Mouse (Mus musculus) G1E (cell line): ENCODE results near the gene Lrrc4b. TPM values are rescaled to one million over a fixed set of nuclear protein-coding genes. Genes with fewer than 3 reads are reported as not detected.

Source experiments
- ATAC-seq: 2 replicates; pipeline ENCODE4 v1.8.0; 2016; ENCODE audit warnings: mild to moderate bottlenecking; ENCODE audit not compliant: insufficient number of reproducible peaks, poor library complexity, low FRiP score, severe bottlenecking; ENCODE audit errors: extremely low read depth
- DNase-seq: peaks from one replicate; pipeline ENCODE4 v3.0.0; 2012; ENCODE audit warnings: low spot score
- H3K27me3 ChIP-seq: 2 replicates; pipeline ENCODE4 v1.6.1; 2012; ENCODE audit warnings: mild to moderate bottlenecking, low read length, inconsistent platforms; ENCODE audit not compliant: insufficient read depth
- H3K36me3 ChIP-seq: replicated peaks from 2 replicates; pipeline ENCODE3; 2012; ENCODE audit warnings: mild to moderate bottlenecking, inconsistent platforms
- H3K4me1 ChIP-seq: 2 replicates; pipeline ENCODE4 v1.6.1; 2012; ENCODE audit warnings: low read depth, low read length, inconsistent platforms, mixed read lengths; ENCODE audit not compliant: insufficient read depth
- H3K4me3 ChIP-seq: 2 replicates; pipeline ENCODE4 v1.5.1; 2012; ENCODE audit warnings: low read depth, mild to moderate bottlenecking, inconsistent platforms, low read length, moderate library complexity, mixed read lengths
- H3K9me3 ChIP-seq: replicated peaks from 2 replicates; pipeline ENCODE4 v1.6.1; 2012; ENCODE audit warnings: inconsistent platforms
- CTCF ChIP-seq: IDR thresholded peaks from 2 replicates; pipeline ENCODE4 v1.5.1; 2012; ENCODE audit warnings: low read depth, low read length, inconsistent platforms, mixed read lengths
- GATA1 ChIP-seq: IDR thresholded peaks from 2 replicates; pipeline ENCODE4 v1.6.1; 2012; ENCODE audit warnings: borderline replicate concordance, low read length, inconsistent platforms, mixed read lengths
- GATA2 ChIP-seq: IDR thresholded peaks from 2 replicates; pipeline ENCODE4 v1.6.1; 2012; ENCODE audit warnings: low read depth, low read length, inconsistent platforms, borderline replicate concordance
- POLR2AphosphoS5 ChIP-seq: IDR thresholded peaks from 2 replicates; pipeline ENCODE4 v1.6.1; 2012; ENCODE audit warnings: low read depth, low read length, inconsistent platforms; ENCODE audit not compliant: insufficient replicate concordance
- TAL1 ChIP-seq: conservative IDR thresholded peaks from 2 replicates; pipeline ENCODE4 v1.6.1; 2012; ENCODE audit warnings: low read depth, low read length, inconsistent platforms, mixed read lengths
- polyA plus RNA-seq: library from polyadenylated mRNA; stranded (reverse); fragments of >175 nt; gene quantifications from 2 replicates; pipeline ENCODE4 v1.2.3, GENCODE M21; 2012
- total RNA-seq, 2 experiments: library from RNA; stranded (forward) in 1 of 2; stranded (reverse) in 1 of 2; fragments of 200-1000 nt in 1 of 2; fragments of >200 nt in 1 of 2; fragmentation: Nextera tagmentation in 1 of 2; gene quantifications; 2 replicates each; pipeline ENCODE4 v1.2.3; 2014 to 2017

Gene Lrrc4b
- total RNA-seq (2014; fragmentation: Nextera tagmentation), result not detected in 2 replicates
- 0.05 TPM in 1 of 2 replicates, not detected in the other for total RNA-seq (2017)
- not detected in 2 replicates for polyA plus RNA-seq

GRCm38 (mm10) chr7:44428968-44429521 is at the start of gene Lrrc4b:
Gene Lrrc4b (plus strand): TSS chr7:44429018.
- peaks cover 6% of the 10 kb centered on the region for H3K4me1 ChIP-seq
- H3K9me3 ChIP-seq, result no peaks in the 10 kb centered on the region
- H3K4me3 ChIP-seq, result no peak within 1 kb of the TSS
- TF ChIP-seq TAL1 (no peak), GATA1 (no peak), POLR2AphosphoS5 (no peak), CTCF (no peak), GATA2 (no peak)
- H3K36me3 ChIP-seq, result no peaks in the 10 kb centered on the region
- H3K27me3 ChIP-seq, result peaks cover 32% of the 10 kb centered on the region
- ATAC-seq, result no peak
- DNase-seq, result no peak

- H3K4me3 ChIP-seq, result no peak overlapping the region
- no peaks in the 10 kb centered on the region for H3K9me3 ChIP-seq
- H3K36me3 ChIP-seq, result no peaks in the 10 kb centered on the region
- H3K27me3 ChIP-seq, result peaks cover 69% of the 10 kb centered on the region
- peaks cover 8% of the 10 kb centered on the region for H3K4me1 ChIP-seq
- TF ChIP-seq TAL1 (no peak), GATA1 (no peak), CTCF (no peak), POLR2AphosphoS5 (no peak), GATA2 (no peak)
- ATAC-seq (no peak), DNase-seq (no peak)
Observed at GRCm38 (mm10) chr7:44382541-44382940, 46.3 kb upstream of the Lrrc4b start.

- Histone ChIP-seq H3K9me3 (no peaks in the 10 kb centered on the region), H3K4me1 (peaks cover 8% of the 10 kb centered on the region), H3K27me3 (peaks cover 67% of the 10 kb centered on the region), H3K36me3 (no peaks in the 10 kb centered on the region), H3K4me3 (peak within 1 kb of the TSS; percentile 44; the same call in 1 of the 2 replicates)
- TF ChIP-seq TAL1 (no peak), GATA2 (no peak), CTCF (no peak), POLR2AphosphoS5 (no peak), GATA1 (no peak)
- ATAC-seq, result peak; percentile 34; the same call in 1 of the 2 replicates
- peak; percentile 10 for DNase-seq
Observed at GRCm38 (mm10) chr7:44383980-44384715, 44.7 kb upstream of the Lrrc4b start, which contains the start of gene Syt3. Gene Syt3 (plus strand): TSS chr7:44384102.

GRCm38 (mm10) chr7:44384716-44385059 is 44.1 kb upstream of the Lrrc4b start:
- ATAC-seq (no peak), DNase-seq (no peak)
- Histone ChIP-seq H3K4me1 (peaks cover 8% of the 10 kb centered on the region), H3K9me3 (no peaks in the 10 kb centered on the region), H3K27me3 (peaks cover 64% of the 10 kb centered on the region), H3K4me3 (peak overlapping the region; percentile 23; the same call in 1 of the 2 replicates), H3K36me3 (no peaks in the 10 kb centered on the region)
- TF ChIP-seq POLR2AphosphoS5 (no peak), GATA2 (no peak), GATA1 (no peak), CTCF (no peak), TAL1 (no peak)

- Histone ChIP-seq H3K27me3 (peaks cover 65% of the 10 kb centered on the region), H3K36me3 (no peaks in the 10 kb centered on the region), H3K9me3 (no peaks in the 10 kb centered on the region), H3K4me3 (peak within 1 kb of the TSS; percentile 23; the same call in 1 of the 2 replicates), H3K4me1 (peaks cover 8% of the 10 kb centered on the region)
- TF ChIP-seq CTCF, result no peak
- TF ChIP-seq POLR2AphosphoS5, result no peak
- TF ChIP-seq GATA1, result no peak
- no peak for TF ChIP-seq GATA2
- no peak for TF ChIP-seq TAL1
- DNase-seq, result no peak
- ATAC-seq, result no peak
Observed at GRCm38 (mm10) chr7:44385720-44386119, 43.1 kb upstream of the Lrrc4b start, which contains the start of gene 1700008O03Rik. Gene 1700008O03Rik (minus strand): TSS chr7:44385820.

- ATAC-seq (no peak), DNase-seq (no peak)
- Histone ChIP-seq H3K4me1 (no peaks in the 10 kb centered on the region), H3K4me3 (no peak overlapping the region), H3K9me3 (no peaks in the 10 kb centered on the region), H3K27me3 (peaks cover 52% of the 10 kb centered on the region), H3K36me3 (no peaks in the 10 kb centered on the region)
- TF ChIP-seq POLR2AphosphoS5, result no peak
- TF ChIP-seq TAL1, result no peak
- no peak for TF ChIP-seq GATA2
- TF ChIP-seq CTCF, result no peak
- TF ChIP-seq GATA1, result no peak
Observed at GRCm38 (mm10) chr7:44391831-44392230, 37.0 kb upstream of the Lrrc4b start.
